Mouse (Mus musculus) liver, embryonic 15.5 days (tissue): Measurements from ENCODE around the gene Parva. TPM values are rescaled to one million over a fixed set of nuclear protein-coding genes. Genes with fewer than 3 reads are reported as not detected.

ENCODE experiments used
- ATAC-seq: fragments of 200-750 bp; cut with Nextera tagmentation; 2 replicates; pipeline ENCODE4 v1.8.0; 2017; ENCODE audit warnings: moderate number of reproducible peaks, mild to moderate bottlenecking, moderate library complexity; ENCODE audit not compliant: insufficient read depth
- H3K27ac ChIP-seq: fragments of 300-500 bp; sonication (generic); replicated peaks from 2 replicates; pipeline ENCODE4 v1.5.1; 2015; ENCODE audit warnings: mild to moderate bottlenecking, inconsistent platforms
- H3K27me3 ChIP-seq: fragments of 300-500 bp; sonication (generic); 2 replicates; pipeline ENCODE4 v1.6.1; 2015; ENCODE audit warnings: mild to moderate bottlenecking, inconsistent platforms
- H3K36me3 ChIP-seq: fragments of 300-500 bp; sonication (generic); replicated peaks from 2 replicates; pipeline ENCODE4 v1.6.1; 2015; ENCODE audit warnings: moderate library complexity, mild to moderate bottlenecking, inconsistent platforms
- H3K4me1 ChIP-seq: fragments of 300-500 bp; sonication (generic); replicated peaks from 2 replicates; pipeline ENCODE4 v1.6.1; 2015; ENCODE audit warnings: inconsistent platforms
- H3K4me2 ChIP-seq: fragments of 300-500 bp; sonication (generic); 2 replicates; pipeline ENCODE4 v1.6.1; 2015; ENCODE audit warnings: moderate library complexity, mild to moderate bottlenecking, inconsistent platforms
- H3K4me3 ChIP-seq: fragments of 300-500 bp; sonication (generic); replicated peaks from 2 replicates; pipeline ENCODE4 v1.5.1; 2015; ENCODE audit warnings: mild to moderate bottlenecking, inconsistent platforms
- H3K9ac ChIP-seq: fragments of 300-500 bp; sonication (generic); 2 replicates; pipeline ENCODE4 v1.6.1; 2015; ENCODE audit warnings: moderate library complexity, mild to moderate bottlenecking, inconsistent platforms
- H3K9me3 ChIP-seq: fragments of 300-500 bp; sonication (generic); replicated peaks from 2 replicates; pipeline ENCODE4 v1.6.1; 2016; ENCODE audit warnings: inconsistent platforms
- WGBS: fragments of 180-500 bp; shearing (Covaris S2); methylation state at CpG from one replicate; pipeline ENCODE4 v1.1.7; 2015; ENCODE audit warnings: mixed read lengths; ENCODE audit not compliant: insufficient replicate concordance; 5-methylcytosine and 5-hydroxymethylcytosine counted together
- polyA plus RNA-seq: library from polyadenylated mRNA; unstranded; fragments of >200 nt; fragmentation: Nextera tagmentation; extraction: Ambion mirVana; gene quantifications from 2 replicates; pipeline ENCODE4 v1.2.1, GENCODE M21; 2015

The Parva gene
- polyA plus RNA-seq, 1 experiment from 2014 or later, result 7.4 TPM

GRCm38 (mm10) chr7:112604209-112604608 lies 176.9 kb downstream of the Parva start:
- Histone ChIP-seq H3K4me2 (no peak overlapping the region), H3K9me3 (no peaks in the 10 kb centered on the region), H3K4me1 (no peaks in the 10 kb centered on the region), H3K36me3 (no peaks in the 10 kb centered on the region), H3K4me3 (no peak overlapping the region), H3K27ac (no peak overlapping the region), H3K9ac (no peak overlapping the region), H3K27me3 (no peaks in the 10 kb centered on the region)
- 68% methylated on average over 8 of the region's 8 CpGs for WGBS
- ATAC-seq, result no peak

- no peak for ATAC-seq
- no peak overlapping the region for H3K9ac ChIP-seq
- WGBS, result 58% methylated on average over 3 of the region's 3 CpGs
- no peak overlapping the region for H3K4me3 ChIP-seq
- H3K4me1 ChIP-seq, result no peaks in the 10 kb centered on the region
- H3K27ac ChIP-seq, result no peak overlapping the region
- no peak overlapping the region for H3K4me2 ChIP-seq
- H3K36me3 ChIP-seq, result no peaks in the 10 kb centered on the region
- no peaks in the 10 kb centered on the region for H3K27me3 ChIP-seq
- H3K9me3 ChIP-seq, result no peaks in the 10 kb centered on the region
Measured at GRCm38 (mm10) chr7:112614046-112614790, 186.9 kb downstream of the Parva start.

- no peak for ATAC-seq
- H3K36me3 ChIP-seq, result no peaks in the 10 kb centered on the region
- WGBS, result 46% methylated on average over 10 of the region's 10 CpGs
Measured at GRCm38 (mm10) chr7:112614791-112615668, 187.7 kb downstream of the Parva start.

GRCm38 (mm10) chr7:112620322-112621179 lies 193.2 kb downstream of the Parva start:
- H3K4me1 ChIP-seq, result no peaks in the 10 kb centered on the region
- 67% methylated on average over 22 of the region's 22 CpGs for WGBS
- no peak overlapping the region for H3K27ac ChIP-seq
- no peaks in the 10 kb centered on the region for H3K27me3 ChIP-seq
- no peak overlapping the region for H3K4me2 ChIP-seq
- H3K9me3 ChIP-seq, result no peaks in the 10 kb centered on the region
- H3K36me3 ChIP-seq, result no peaks in the 10 kb centered on the region
- ATAC-seq, result no peak
- H3K9ac ChIP-seq, result no peak overlapping the region
- H3K4me3 ChIP-seq, result no peak overlapping the region

More at GRCm38 (mm10) chr7:112614791-112615668, 187.7 kb downstream of the Parva start:
- H3K4me3 ChIP-seq, result no peak overlapping the region
- H3K9ac ChIP-seq, result no peak overlapping the region
- H3K27me3 ChIP-seq, result no peaks in the 10 kb centered on the region
- H3K27ac ChIP-seq, result no peak overlapping the region
- no peaks in the 10 kb centered on the region for H3K4me1 ChIP-seq
- H3K4me2 ChIP-seq, result no peak overlapping the region
- H3K9me3 ChIP-seq, result no peaks in the 10 kb centered on the region

- no peak overlapping the region for H3K27ac ChIP-seq
- no peaks in the 10 kb centered on the region for H3K4me1 ChIP-seq
- no peak overlapping the region for H3K9ac ChIP-seq
- H3K27me3 ChIP-seq, result no peaks in the 10 kb centered on the region
- H3K4me3 ChIP-seq, result no peak overlapping the region
- H3K9me3 ChIP-seq, result no peaks in the 10 kb centered on the region
- H3K4me2 ChIP-seq, result no peak overlapping the region
- no peaks in the 10 kb centered on the region for H3K36me3 ChIP-seq
- no peak for ATAC-seq
- WGBS, result 59% methylated on average over 4 of the region's 4 CpGs
Measured at GRCm38 (mm10) chr7:112627481-112627880, 200.2 kb downstream of the Parva start.

- ATAC-seq, result no peak
- WGBS, result 64% methylated on average over 10 of the region's 10 CpGs
Measured at GRCm38 (mm10) chr7:112634505-112635213, 207.4 kb downstream of the Parva start.

GRCm38 (mm10) chr7:112635936-112636335 lies 208.6 kb downstream of the Parva start:
- ATAC-seq, result no peak

More at GRCm38 (mm10) chr7:112634505-112635213, 207.4 kb downstream of the Parva start:
- H3K27me3 ChIP-seq, result no peaks in the 10 kb centered on the region
- H3K27ac ChIP-seq, result no peak overlapping the region
- H3K9ac ChIP-seq, result no peak overlapping the region
- no peak overlapping the region for H3K4me2 ChIP-seq
- H3K4me3 ChIP-seq, result no peak overlapping the region
- H3K4me1 ChIP-seq, result no peaks in the 10 kb centered on the region
- no peaks in the 10 kb centered on the region for H3K36me3 ChIP-seq
- no peaks in the 10 kb centered on the region for H3K9me3 ChIP-seq

More at GRCm38 (mm10) chr7:112635936-112636335, 208.6 kb downstream of the Parva start:
- H3K36me3 ChIP-seq, result no peaks in the 10 kb centered on the region
- H3K9me3 ChIP-seq, result no peaks in the 10 kb centered on the region
- H3K4me1 ChIP-seq, result no peaks in the 10 kb centered on the region
- H3K27me3 ChIP-seq, result no peaks in the 10 kb centered on the region
- no peak overlapping the region for H3K27ac ChIP-seq
- no peak overlapping the region for H3K4me3 ChIP-seq
- no peak overlapping the region for H3K4me2 ChIP-seq
- H3K9ac ChIP-seq, result no peak overlapping the region
- WGBS, result 61% methylated on average over 2 of the region's 2 CpGs

Other genes with a start within 250 kb of the Parva start
- gene Mical2, start 201.6 kb upstream of the Parva start, polyA plus RNA-seq, result 1.8 TPM in 2 replicates